Mouse (Mus musculus) liver, adult 2 months (tissue): ENCODE measurements around the gene Six5. TPM values are rescaled to one million over a fixed set of nuclear protein-coding genes. Genes with fewer than 3 reads are reported as not detected.

ENCODE experiments used
- DNase-seq: peaks from one replicate; pipeline ENCODE4 v3.0.0-alpha.2; 2011; ENCODE audit warnings: low read depth, low spot score; ENCODE audit errors: extremely low read depth
- H3K27ac ChIP-seq: fragments of 200-500 bp; replicated peaks from 2 replicates; pipeline ENCODE4 v1.5.1; 2012; ENCODE audit warnings: low read depth, mild to moderate bottlenecking, control low read depth, inconsistent platforms, low read length; ENCODE audit not compliant: insufficient read depth
- H3K27me3 ChIP-seq: fragments of 200-500 bp; 2 replicates; pipeline ENCODE4 v1.6.1; 2012; ENCODE audit warnings: mild to moderate bottlenecking, moderate library complexity, low read length, inconsistent platforms; ENCODE audit not compliant: control insufficient read depth, insufficient read depth
- H3K36me3 ChIP-seq: fragments of 200-500 bp; 2 replicates; pipeline ENCODE4 v1.6.1; 2012; ENCODE audit warnings: low read length, inconsistent platforms; ENCODE audit not compliant: control insufficient read depth, insufficient read depth
- H3K4me1 ChIP-seq: fragments of 200-500 bp; 2 replicates; pipeline ENCODE4 v1.6.1; 2011; ENCODE audit warnings: low read length; ENCODE audit not compliant: control insufficient read depth, insufficient read depth
- H3K4me3 ChIP-seq: fragments of 200-500 bp; 2 replicates; pipeline ENCODE4 v1.5.1; 2011; ENCODE audit warnings: low read depth, mild to moderate bottlenecking, control low read depth, low read length, moderate library complexity; ENCODE audit not compliant: insufficient read depth
- H3K79me2 ChIP-seq: fragments of 200-500 bp; 2 replicates; pipeline ENCODE4 v1.6.1; 2012; ENCODE audit warnings: inconsistent platforms, mild to moderate bottlenecking, low read length, moderate library complexity; ENCODE audit not compliant: control insufficient read depth, insufficient read depth
- H3K9ac ChIP-seq: fragments of 200-500 bp; 2 replicates; pipeline ENCODE4 v1.6.1; 2012; ENCODE audit warnings: low read depth, mild to moderate bottlenecking, control low read depth, inconsistent platforms, low read length
- CTCF ChIP-seq: fragments of 200-500 bp; IDR thresholded peaks from 2 replicates; pipeline ENCODE4 v1.5.1; 2011; ENCODE audit warnings: low read depth, low read length, control low read depth
- POLR2A ChIP-seq: fragments of 200-500 bp; IDR thresholded peaks from 2 replicates; pipeline ENCODE4 v1.6.1; 2011; ENCODE audit warnings: low read length, control low read depth; ENCODE audit not compliant: insufficient read depth; ENCODE audit errors: extremely low read depth
- WGBS: fragments of 180-500 bp; shearing (Covaris S2); methylation state at CpG from one replicate; pipeline ENCODE4 v1.1.7; 2018; 5-methylcytosine and 5-hydroxymethylcytosine counted together
- polyA plus RNA-seq: library from polyadenylated mRNA; depleted of rRNA; stranded (reverse); fragments of >200 nt; gene quantifications from 2 replicates; pipeline ENCODE4 v1.2.3, GENCODE M21; 2012
- total RNA-seq: library from RNA; depleted of rRNA; stranded (reverse); fragments of >200 nt; gene quantifications from 2 replicates; pipeline ENCODE4 v1.2.3, GENCODE M21; 2014

The Six5 gene
- total and polyA plus RNA-seq, 2 experiments = 1.8 to 8.7 TPM

- Histone ChIP-seq H3K27me3 (no peaks in the 10 kb centered on the region), H3K4me3 (peak within 1 kb of the TSS; percentile 73), H3K36me3 (no peaks in the 10 kb centered on the region), H3K27ac (peak within 1 kb of the TSS; percentile 41), H3K9ac (peak within 1 kb of the TSS; percentile 70), H3K4me1 (peaks cover 12% of the 10 kb centered on the region), H3K79me2 (peaks cover 11% of the 10 kb centered on the region; the same call in 1 of the 2 replicates)
- DNase-seq = peak; percentile 95
- TF ChIP-seq CTCF (no peak), POLR2A (peak; percentile 77)
- WGBS = 1% methylated on average over 34 of the region's 34 CpGs
Measured at GRCm38 (mm10) chr7:19119631-19120429, 25.4 kb downstream of the Six5 start, which contains the start of gene Fbxo46. Gene Fbxo46, plus strand, starts transcription at chr7:19119859.

- H3K4me1 ChIP-seq = peaks cover 13% of the 10 kb centered on the region
- no peaks in the 10 kb centered on the region for H3K27me3 ChIP-seq
- DNase-seq = peak; percentile 24
- no peak for TF ChIP-seq CTCF
- TF ChIP-seq POLR2A = no peak
- H3K9ac ChIP-seq = no peak overlapping the region
- no peaks in the 10 kb centered on the region for H3K36me3 ChIP-seq
- H3K79me2 ChIP-seq = peaks cover 21% of the 10 kb centered on the region; the same call in 1 of the 2 replicates
- WGBS = 70% methylated on average over 4 of the region's 4 CpGs
- H3K4me3 ChIP-seq = no peak overlapping the region
- H3K27ac ChIP-seq = no peak overlapping the region
Measured at GRCm38 (mm10) chr7:19121686-19122085, 27.3 kb downstream of the Six5 start.

- Histone ChIP-seq H3K27ac (0 out of 2 replicates have a peak overlapping the region, but pooled peaks have one; percentile 37), H3K79me2 (peaks cover 20% of the 10 kb centered on the region; the same call in 1 of the 2 replicates), H3K27me3 (no peaks in the 10 kb centered on the region), H3K9ac (no peak overlapping the region), H3K36me3 (no peaks in the 10 kb centered on the region), H3K4me1 (peaks cover 13% of the 10 kb centered on the region), H3K4me3 (no peak overlapping the region)
- WGBS = 21% methylated on average over 6 of the region's 6 CpGs
- DNase-seq = peak; percentile 88
- TF ChIP-seq POLR2A (no peak), CTCF (no peak)
Measured at GRCm38 (mm10) chr7:19124713-19125112, 30.3 kb downstream of the Six5 start.

- Histone ChIP-seq H3K4me1 (peaks cover 10% of the 10 kb centered on the region; the same call in 1 of the 2 replicates), H3K79me2 (peaks cover 9% of the 10 kb centered on the region; the same call in 1 of the 2 replicates), H3K4me3 (no peak overlapping the region), H3K36me3 (no peaks in the 10 kb centered on the region), H3K27me3 (no peaks in the 10 kb centered on the region), H3K9ac (no peak overlapping the region), H3K27ac (no peak overlapping the region)
- TF ChIP-seq CTCF = no peak
- TF ChIP-seq POLR2A = no peak
- DNase-seq = no peak
- 93% methylated on average over 5 of the region's 5 CpGs for WGBS
Measured at GRCm38 (mm10) chr7:19127744-19128143, 33.4 kb downstream of the Six5 start.

- TF ChIP-seq CTCF (no peak), POLR2A (no peak)
- H3K36me3 ChIP-seq = no peaks in the 10 kb centered on the region
- H3K4me1 ChIP-seq = peaks cover 10% of the 10 kb centered on the region; the same call in 1 of the 2 replicates
- H3K27me3 ChIP-seq = no peaks in the 10 kb centered on the region
- no peak overlapping the region for H3K4me3 ChIP-seq
- no peak for DNase-seq
- 90% methylated on average over 5 of the region's 5 CpGs for WGBS
- H3K79me2 ChIP-seq = peaks cover 14% of the 10 kb centered on the region; the same call in 1 of the 2 replicates
- no peak overlapping the region for H3K9ac ChIP-seq
- no peak overlapping the region for H3K27ac ChIP-seq
Measured at GRCm38 (mm10) chr7:19129396-19129795, 35.0 kb downstream of the Six5 start.
